Mouse (Mus musculus): ENCODE data around the gene Foxo3.

GRCm38 (mm10) chr10:42142081-42142480 is 134.5 kb downstream of the Foxo3 start:
- TF ChIP-seq CTCF (conservative IDR thresholded peaks at IDR 0.05 in 1 of 2, IDR thresholded peaks at IDR 0.05 in 1 of 2; ENCODE audit: low read depth in 2 of 2, low read length in 2 of 2) (no peak), NELFE (IDR thresholded peaks at IDR 0.05; ENCODE audit: low read depth, low read length) (no peak), HCFC1 (IDR thresholded peaks at IDR 0.05; ENCODE audit: low read depth, low read length) (no peak), POLR2AphosphoS2 (IDR thresholded peaks at IDR 0.05; ENCODE audit: low read depth, low read length) (no peak), MAFK (IDR thresholded peaks at IDR 0.05; ENCODE audit: insufficient replicate concordance, low read length) (no peak), TCF12 (IDR thresholded peaks at IDR 0.05; ENCODE audit: low read depth, low read length) (no peak), KAT2A (IDR thresholded peaks at IDR 0.05; ENCODE audit: insufficient replicate concordance, low read length) (no peak), EP300 (IDR thresholded peaks at IDR 0.05; ENCODE audit: low read length) (no peak), BHLHE40 (IDR thresholded peaks at IDR 0.05; ENCODE audit: low read depth, low read length) (no peak)
